Mouse (Mus musculus) limb, embryonic 14.5 days (tissue): ENCODE data around the gene Pde10a. TPM values are rescaled to one million over a fixed set of nuclear protein-coding genes. Genes with fewer than 3 reads are reported as not detected.
A peak's percentile ranks its signal among the peaks of the same experiment; 100 is the strongest.

Experiments used
- ATAC-seq: fragments of 200-750 bp; cut with Nextera tagmentation; 2 replicates; pipeline ENCODE4 v1.8.0; 2017; ENCODE audit warnings: low read depth, moderate number of reproducible peaks, moderate TSS enrichment; ENCODE audit not compliant: low FRiP score
- DNase-seq: peaks from one replicate; pipeline ENCODE4 v3.0.0-alpha.2; 2015; ENCODE audit warnings: low spot score
- H3K27ac ChIP-seq: fragments of 300-500 bp; sonication (generic); replicated peaks from 2 replicates; pipeline ENCODE4 v1.5.1; 2014; ENCODE audit warnings: low read depth, mild to moderate bottlenecking, low read length, moderate library complexity, mixed read lengths
- H3K27me3 ChIP-seq: fragments of 300-500 bp; sonication (generic); 2 replicates; pipeline ENCODE4 v1.6.1; 2014; ENCODE audit warnings: low read length, mixed read lengths; ENCODE audit not compliant: control insufficient read depth, insufficient read depth
- H3K36me3 ChIP-seq: fragments of 300-500 bp; sonication (generic); 2 replicates; pipeline ENCODE4 v1.6.1; 2014; ENCODE audit warnings: mild to moderate bottlenecking, low read length, moderate library complexity, mixed read lengths; ENCODE audit not compliant: control insufficient read depth, insufficient read depth
- H3K4me1 ChIP-seq: fragments of 300-500 bp; sonication (generic); 2 replicates; pipeline ENCODE4 v1.6.1; 2014; ENCODE audit warnings: antibody characterized with exemption, low read length, mixed read lengths; ENCODE audit not compliant: control insufficient read depth, insufficient read depth
- H3K4me2 ChIP-seq: fragments of 300-500 bp; sonication (generic); replicated peaks from 2 replicates; pipeline ENCODE4 v1.6.1; 2014; ENCODE audit warnings: low read depth, mild to moderate bottlenecking, low read length, moderate library complexity; ENCODE audit not compliant: severe bottlenecking
- H3K4me3 ChIP-seq: fragments of 300-500 bp; sonication (generic); replicated peaks from 2 replicates; pipeline ENCODE4 v1.5.1; 2014; ENCODE audit warnings: low read length
- H3K9ac ChIP-seq: fragments of 300-500 bp; sonication (generic); 2 replicates; pipeline ENCODE4 v1.6.1; 2014; ENCODE audit warnings: mild to moderate bottlenecking, low read depth, low read length, moderate library complexity; ENCODE audit not compliant: severe bottlenecking
- H3K9me3 ChIP-seq: fragments of 300-500 bp; sonication (generic); 2 replicates; pipeline ENCODE4 v1.6.1; 2016; ENCODE audit warnings: low read length; ENCODE audit not compliant: control insufficient read depth
- POLR2A ChIP-seq: fragments of 200-500 bp; IDR thresholded peaks from 2 replicates; pipeline ENCODE4 v1.8.0; 2012; ENCODE audit warnings: inconsistent platforms, mild to moderate bottlenecking, moderate library complexity, borderline replicate concordance; ENCODE audit not compliant: insufficient read depth, insufficient read length; ENCODE audit errors: extremely low read depth
- WGBS: fragments of 180-500 bp; shearing (Covaris S2); extraction: QIAGEN DNeasy Blood & Tissue Kit; methylation state at CpG from one replicate; pipeline ENCODE4 v1.1.7; 2014; 5-methylcytosine and 5-hydroxymethylcytosine counted together
- polyA plus RNA-seq, 2 experiments: library from polyadenylated mRNA; depleted of rRNA in 1 of 2; stranded (reverse) in 1 of 2; unstranded in 1 of 2; fragments of >200 nt; fragmentation: Nextera tagmentation in 1 of 2; extraction: Ambion mirVana in 1 of 2; gene quantifications; 2 replicates each; pipeline versions ENCODE4 v1.2.1 to v1.2.3; 2012 to 2014

The Pde10a gene
- polyA plus RNA-seq, 2 experiments = 3.8 to 5.0 TPM

DNA sequence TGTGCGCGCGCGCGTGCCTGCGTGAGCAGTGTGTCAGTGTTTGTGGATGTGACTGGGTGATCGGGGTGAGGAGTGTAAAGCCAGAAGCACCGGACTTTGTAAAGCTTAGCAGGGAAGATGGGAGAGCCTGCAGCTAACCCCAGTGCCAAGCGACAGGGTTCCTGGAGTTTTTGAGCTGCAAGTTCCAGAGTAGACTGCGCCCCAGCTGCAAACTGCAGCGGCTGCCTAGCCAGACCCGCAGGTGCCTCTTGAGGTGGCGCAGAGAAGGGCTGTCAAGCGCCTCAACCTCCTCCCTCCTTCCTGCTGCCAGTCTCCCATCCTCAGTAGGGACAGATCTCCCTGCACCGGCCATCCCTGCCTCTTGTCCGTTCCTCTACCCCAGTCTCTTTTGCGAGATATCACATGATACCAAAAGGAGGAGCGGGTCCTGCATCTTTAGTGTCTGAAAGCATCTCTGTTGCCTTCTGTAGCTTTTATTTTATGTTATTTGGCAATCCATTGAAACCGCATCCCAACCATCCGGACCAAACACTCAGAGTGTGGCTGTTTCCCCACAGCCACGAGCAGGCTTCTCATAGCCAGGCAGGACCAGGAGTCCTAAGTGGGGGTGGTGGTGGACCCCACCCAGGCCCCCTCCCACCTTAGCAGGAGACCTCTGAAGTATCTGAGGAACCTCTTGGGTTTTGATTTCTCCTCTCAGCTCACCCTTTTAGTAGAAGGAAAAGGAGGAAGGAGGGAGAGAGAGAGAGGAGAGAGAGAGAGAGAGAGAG, 984 bp downstream of the Pde10a start:
- peak overlapping the region; percentile 97 for H3K4me2 ChIP-seq
- H3K4me1 ChIP-seq = peaks cover 15% of the 10 kb centered on the region; the same call in 1 of the 2 replicates
- 4% methylated on average over 21 of the region's 21 CpGs for WGBS
- peak overlapping the region; percentile 45 for H3K4me3 ChIP-seq
- no peaks in the 10 kb centered on the region for H3K36me3 ChIP-seq
- H3K27ac ChIP-seq = no peak overlapping the region
- H3K9me3 ChIP-seq = no peaks in the 10 kb centered on the region
- DNase-seq = no peak
- no peak for TF ChIP-seq POLR2A
- peak overlapping the region; percentile 25; the same call in 1 of the 2 replicates for H3K9ac ChIP-seq
- peaks cover 46% of the 10 kb centered on the region for H3K27me3 ChIP-seq
- ATAC-seq = no peak

- peaks cover 46% of the 10 kb centered on the region for H3K27me3 ChIP-seq
- 12% methylated on average over 8 of the region's 9 CpGs for WGBS
- DNase-seq = no peak
- H3K9ac ChIP-seq = no peak overlapping the region
- TF ChIP-seq POLR2A = no peak
- H3K4me1 ChIP-seq = peaks cover 15% of the 10 kb centered on the region; the same call in 1 of the 2 replicates
- no peaks in the 10 kb centered on the region for H3K9me3 ChIP-seq
- peak overlapping the region; percentile 45; the same call in 1 of the 2 replicates for H3K4me3 ChIP-seq
- no peak for ATAC-seq
- no peaks in the 10 kb centered on the region for H3K36me3 ChIP-seq
- H3K27ac ChIP-seq = no peak overlapping the region
- H3K4me2 ChIP-seq = 0 out of 2 replicates have a peak overlapping the region, but pooled peaks have one; percentile 97
These were observed 1.7 kb downstream of the Pde10a start for GRCm38 (mm10) chr17:8526815-8527261.

DNA sequence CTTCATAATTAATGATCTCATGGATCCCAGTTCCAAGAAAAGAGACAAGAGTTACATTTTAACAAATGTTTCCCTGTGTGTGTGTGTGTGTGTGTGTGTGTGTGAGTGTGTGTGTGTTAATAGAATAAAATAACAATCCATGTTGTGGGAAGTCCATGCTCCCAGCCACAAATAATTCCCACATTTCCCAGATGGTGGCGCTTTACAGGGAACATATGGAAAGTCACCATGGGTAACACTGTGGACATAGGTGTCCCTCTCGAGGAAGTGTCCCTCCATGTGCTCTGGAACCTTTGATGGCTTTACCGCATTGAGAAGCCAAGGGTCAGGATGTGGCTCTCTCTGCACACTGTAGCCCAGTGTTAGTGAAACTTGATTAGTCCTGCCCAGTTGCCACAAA, 3.5 kb downstream of the Pde10a start:
- Histone ChIP-seq H3K4me1 (peaks cover 15% of the 10 kb centered on the region; the same call in 1 of the 2 replicates), H3K27ac (no peak overlapping the region), H3K36me3 (no peaks in the 10 kb centered on the region), H3K9me3 (no peaks in the 10 kb centered on the region), H3K27me3 (peaks cover 37% of the 10 kb centered on the region), H3K9ac (no peak overlapping the region), H3K4me3 (no peak overlapping the region), H3K4me2 (no peak overlapping the region)
- 88% methylated on average over 3 of the region's 3 CpGs for WGBS
- ATAC-seq (no peak), DNase-seq (no peak)
- no peak for TF ChIP-seq POLR2A

GRCm38 (mm10) chr17:8532609-8533008, 7.4 kb downstream of the Pde10a start:
- Histone ChIP-seq H3K4me2 (no peak overlapping the region), H3K9ac (no peak overlapping the region), H3K4me1 (no peaks in the 10 kb centered on the region), H3K27me3 (peaks cover 3% of the 10 kb centered on the region; the same call in 1 of the 2 replicates), H3K36me3 (no peaks in the 10 kb centered on the region), H3K9me3 (no peaks in the 10 kb centered on the region), H3K27ac (no peak overlapping the region), H3K4me3 (no peak overlapping the region)
- no peak for ATAC-seq
- 71% methylated on average over 4 of the region's 4 CpGs for WGBS
- no peak for DNase-seq
- TF ChIP-seq POLR2A = no peak

DNA sequence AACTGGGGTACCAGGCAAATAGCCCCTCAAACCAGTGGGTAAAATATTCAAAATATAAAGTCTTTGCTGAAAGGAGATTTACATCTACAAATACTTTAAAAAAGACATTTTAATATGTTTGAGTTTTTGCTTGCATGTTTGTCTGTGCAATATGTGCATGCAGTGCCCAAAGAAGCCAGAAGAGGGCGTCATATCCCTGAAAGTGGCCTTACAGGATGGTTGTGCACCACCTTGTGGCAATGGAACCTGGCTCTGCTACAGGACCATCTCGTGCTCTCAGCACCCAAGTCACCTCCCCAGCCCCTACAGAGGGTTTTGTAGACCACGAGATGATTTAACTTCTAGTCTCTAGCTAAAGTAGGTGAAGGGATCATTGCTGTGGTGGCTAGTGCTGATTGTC, 8.7 kb downstream of the Pde10a start:
- Histone ChIP-seq H3K4me1 (no peaks in the 10 kb centered on the region), H3K4me3 (no peak overlapping the region), H3K27ac (no peak overlapping the region), H3K27me3 (no peaks in the 10 kb centered on the region), H3K36me3 (no peaks in the 10 kb centered on the region), H3K9me3 (no peaks in the 10 kb centered on the region), H3K4me2 (no peak overlapping the region), H3K9ac (no peak overlapping the region)
- WGBS = 42% methylated on average over 3 of the region's 3 CpGs
- DNase-seq = no peak
- no peak for ATAC-seq
- no peak for TF ChIP-seq POLR2A

GRCm38 (mm10) chr17:8536522-8536921, 11.3 kb downstream of the Pde10a start:
- DNase-seq (no peak), ATAC-seq (no peak)
- no peak overlapping the region for H3K4me2 ChIP-seq
- H3K36me3 ChIP-seq = no peaks in the 10 kb centered on the region
- no peak overlapping the region for H3K9ac ChIP-seq
- no peaks in the 10 kb centered on the region for H3K9me3 ChIP-seq
- no peak overlapping the region for H3K27ac ChIP-seq
- TF ChIP-seq POLR2A = no peak
- no peaks in the 10 kb centered on the region for H3K27me3 ChIP-seq
- WGBS = 77% methylated on average over 6 of the region's 6 CpGs
- no peak overlapping the region for H3K4me3 ChIP-seq
- H3K4me1 ChIP-seq = 0 out of 2 replicates have a peak, but pooled peaks cover under 1% of the 10 kb centered on the region
